In genomic region chr2:167828258-167828657, GRCm38 (mm10) we compare ENCODE assay signal across 11 mouse cellular contexts.
A peak's percentile ranks its signal among the peaks of the same experiment; 100 is the strongest.
DNase-seq lines count a peak whose midpoint lies in the region; ATAC-seq and TF ChIP-seq lines count a peak whose summit lies in the region.
"Had no signal": no experiment of that assay in that cellular context is flagged by ENCODE, and none has a peak within 500 bp of the region (broad histone marks: within the 10 kb centered on the region; RNA-seq: fewer than 3 reads in every experiment).

No protein-coding gene starts in this region.

- no peak overlapping the region for H3ac ChIP-seq in myocyte (ENCODE audit: control insufficient read depth, insufficient read length)

- H3K27me3 ChIP-seq in megakaryocyte, embryonic 14.5 days (replicated peaks), result peaks cover 88% of the 10 kb centered on the region
- no peaks in the 10 kb centered on the region for H3K27me3 ChIP-seq in heart, embryonic 14.5 days (ENCODE audit: control insufficient read depth, insufficient read depth, low read length)
- no peaks in the 10 kb centered on the region for H3K27me3 ChIP-seq in myocyte (ENCODE audit: control insufficient read depth, insufficient read depth, insufficient read length)
- H3K27me3 ChIP-seq: liver, embryonic 13.5 days had no signal

- H3K27ac ChIP-seq in heart, embryonic 14.5 days (replicated peaks in 1 of 2; ENCODE audit: control insufficient read depth in 1 of 2, insufficient read depth in 1 of 2, low read depth in 2 of 2, low read length in 2 of 2), result peak overlapping the region; percentile 34 to 61; a peak in 3 of 4 replicates
- H3K27ac ChIP-seq: liver, embryonic 13.5 days; stomach, postnatal 0 days had no signal

- H3K4me3 ChIP-seq in megakaryocyte, embryonic 14.5 days (replicated peaks), result peak overlapping the region; percentile 20
- no peak overlapping the region for H3K4me3 ChIP-seq in heart, embryonic 14.5 days (ENCODE audit: control insufficient read depth in 1 of 2, insufficient read depth in 1 of 2, low read depth in 1 of 2, low read length in 2 of 2)
- H3K4me3 ChIP-seq in myocyte, result no peak overlapping the region
- H3K4me3 ChIP-seq: liver, embryonic 13.5 days had no signal

- no peak overlapping the region for H3K9ac ChIP-seq in heart, embryonic 14.5 days (ENCODE audit: low read length)
- H3K9ac ChIP-seq: liver, embryonic 13.5 days had no signal

- WGBS in heart, embryonic 14.5 days, result 4% methylated on average over 5 of the region's 5 CpGs

- H3K36me3 ChIP-seq in megakaryocyte, embryonic 14.5 days (replicated peaks; ENCODE audit: low read length), result no peaks in the 10 kb centered on the region
- no peaks in the 10 kb centered on the region for H3K36me3 ChIP-seq in heart, embryonic 14.5 days (ENCODE audit: control insufficient read depth, insufficient read depth, low read length)
- H3K36me3 ChIP-seq in myocyte (ENCODE audit: control insufficient read depth, insufficient read depth), result no peaks in the 10 kb centered on the region
- H3K36me3 ChIP-seq: liver, embryonic 13.5 days had no signal

- no peaks in the 10 kb centered on the region for H3K79me2 ChIP-seq in myocyte (ENCODE audit: control insufficient read depth, insufficient read depth)

- TF ChIP-seq POLR2A in myocyte (IDR thresholded peaks at IDR 0.05; ENCODE audit: insufficient read length, low read depth), result no peak

- H3K4me1 ChIP-seq in megakaryocyte, embryonic 14.5 days, result peaks cover 47% of the 10 kb centered on the region
- H3K4me1 ChIP-seq in heart, embryonic 14.5 days (ENCODE audit: control insufficient read depth in 2 of 2, insufficient read depth in 2 of 2, low read length in 2 of 2), result peaks cover 31 to 34% of the 10 kb centered on the region in 2 experiments

- no peaks in the 10 kb centered on the region for H3K9me3 ChIP-seq in megakaryocyte, embryonic 14.5 days
- H3K9me3 ChIP-seq in heart, embryonic 14.5 days (ENCODE audit: control insufficient read depth, low read length), result no peaks in the 10 kb centered on the region
- H3K9me3 ChIP-seq: liver, embryonic 13.5 days had no signal

- H3K4me2 ChIP-seq in heart, embryonic 14.5 days (ENCODE audit: low read length), result no peak overlapping the region
- no peak overlapping the region for H3K4me2 ChIP-seq in myocyte (ENCODE audit: low read depth)
- H3K4me2 ChIP-seq: liver, embryonic 13.5 days had no signal

- DNase-seq in adrenal gland, postnatal 25 days, result peak; percentile 62
- no peak for DNase-seq in spleen, postnatal 36 days (ENCODE audit: low spot score in 2 of 2)
- no peak for DNase-seq in layer of hippocampus, postnatal 14 days (ENCODE audit: low spot score in 2 of 2)
- no peak for DNase-seq in thymus, adult 18-20 months
- DNase-seq: cerebellum, adult 11-12 months; liver, embryonic 13.5 days had no signal

- ATAC-seq in megakaryocyte, adult 5-6 weeks (ENCODE audit: poor library complexity, severe bottlenecking), result no peak
- peak; percentile 73 for ATAC-seq in heart, embryonic 14.5 days (ENCODE audit: insufficient number of reproducible peaks, insufficient read depth, low FRiP score, low read depth)

TF ChIP-seq in myocyte, 11 proteins besides CTCF, POLR2A, EP300 and RAD21:
- TF ChIP-seq POLR2AphosphoS2 (IDR thresholded peaks at IDR 0.05; ENCODE audit: insufficient read length, low read depth), result no peak
- TF ChIP-seq TCF12 (IDR thresholded peaks at IDR 0.05; ENCODE audit: insufficient read depth, poor library complexity, severe bottlenecking), result peak; percentile 35
- TF ChIP-seq MAX (IDR thresholded peaks at IDR 0.05; ENCODE audit: low read depth), result no peak
- no peak for TF ChIP-seq TCF3 (IDR thresholded peaks at IDR 0.05; ENCODE audit: insufficient read length, low read depth)
- TF ChIP-seq SRF (IDR thresholded peaks at IDR 0.05; ENCODE audit: control insufficient read depth, insufficient read length, low read depth), result no peak
- TF ChIP-seq MYOD1 (IDR thresholded peaks at IDR 0.05; ENCODE audit: control insufficient read depth in 1 of 3, insufficient read length in 2 of 3, low read depth in 2 of 3), result peak in 2 of 3 experiments; percentile 2 to 74
- no peak for TF ChIP-seq CEBPB (IDR thresholded peaks at IDR 0.05; ENCODE audit: insufficient read depth, poor library complexity, severe bottlenecking)
- TF ChIP-seq MYOG (IDR thresholded peaks at IDR 0.05; ENCODE audit: control insufficient read depth in 1 of 3, insufficient read depth in 1 of 3, insufficient read length in 2 of 3, low read depth in 2 of 3), result peak in 1 of 3 experiments; percentile 68
- no peak for TF ChIP-seq REST (IDR thresholded peaks at IDR 0.05; ENCODE audit: insufficient read depth, insufficient read length)
- no peak for TF ChIP-seq USF1 (IDR thresholded peaks at IDR 0.05; ENCODE audit: low read depth)
- TF ChIP-seq E2F4 (IDR thresholded peaks at IDR 0.05; ENCODE audit: insufficient read depth), result no peak
